Mouse (Mus musculus) yolk sac, embryonic 10.5 days (tissue): Measurements from ENCODE around the gene Npr3.

ENCODE experiments used
- DNase-seq: peaks from one replicate; pipeline ENCODE4 v3.0.0-alpha.2; 2017; ENCODE audit warnings: low spot score

Gene Npr3

DNA sequence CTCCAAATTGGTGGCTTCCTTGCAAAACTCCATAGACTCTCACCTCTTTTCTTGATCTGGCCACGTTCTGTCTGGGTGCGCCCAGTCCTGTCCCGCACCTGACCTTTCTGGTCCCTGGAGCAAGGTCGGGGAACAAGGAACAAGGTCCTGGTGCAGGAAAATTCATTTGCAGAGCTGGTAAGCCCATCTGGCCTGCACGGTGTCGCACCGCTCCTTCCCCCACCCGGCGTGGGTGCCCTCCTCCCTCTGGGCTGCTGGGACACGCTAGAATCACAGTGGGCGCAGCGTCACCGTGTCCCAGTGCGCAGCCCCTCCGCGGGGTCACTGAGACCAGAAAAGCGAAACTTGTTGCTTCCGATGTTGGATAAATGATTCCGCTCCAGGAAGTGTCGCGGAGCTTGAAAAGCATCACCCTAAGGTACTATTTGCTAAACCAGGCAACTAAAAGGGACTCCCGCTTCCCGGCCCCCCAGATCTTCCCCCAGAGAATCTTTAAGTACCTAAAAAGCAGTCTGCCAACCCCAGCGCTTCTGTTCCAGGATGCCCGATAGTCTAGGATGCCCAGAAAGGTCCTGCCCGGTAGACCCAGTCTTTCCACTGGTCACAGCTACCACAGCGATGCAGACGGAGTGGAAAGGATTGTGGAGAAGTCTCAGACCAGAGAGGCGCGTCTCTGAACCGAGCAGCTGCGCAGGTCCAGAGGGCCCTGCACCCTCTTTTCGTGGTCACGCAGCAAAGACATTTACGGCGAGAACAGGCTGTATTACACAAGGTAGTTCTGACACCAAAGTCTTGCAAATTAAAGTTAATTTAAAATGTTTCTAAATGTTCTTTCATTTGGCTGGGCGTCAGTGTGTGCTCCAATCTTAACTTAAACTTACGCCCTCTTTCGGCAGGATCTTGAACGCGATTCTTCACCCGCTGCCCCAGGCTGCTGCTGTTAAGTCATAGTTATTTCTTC, at the start of gene Npr3:
Npr3 (minus strand) TSS at position 717 of the 961 bp plus-strand sequence.
- DNase-seq = peak; percentile 53

DNA sequence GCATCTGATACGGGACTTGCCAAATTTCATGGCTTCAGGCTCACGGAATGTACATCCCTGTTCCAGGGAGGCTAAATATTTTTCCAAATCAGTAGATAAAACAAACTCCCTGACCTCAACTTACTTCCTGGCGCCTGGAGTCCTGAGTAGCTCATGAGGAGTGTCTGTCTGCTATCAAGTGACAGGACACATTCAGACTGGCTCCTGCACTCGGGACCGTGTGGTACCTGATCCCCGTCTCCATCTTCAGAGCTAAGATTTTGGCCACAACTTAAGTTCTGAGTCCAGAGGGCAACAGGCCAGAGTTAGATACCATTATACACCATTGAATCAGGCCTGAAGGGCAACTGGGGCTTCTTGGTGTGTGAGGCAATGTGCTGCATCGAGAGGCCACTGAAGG, 49.0 kb upstream of the Npr3 start:
- no peak for DNase-seq

DNA sequence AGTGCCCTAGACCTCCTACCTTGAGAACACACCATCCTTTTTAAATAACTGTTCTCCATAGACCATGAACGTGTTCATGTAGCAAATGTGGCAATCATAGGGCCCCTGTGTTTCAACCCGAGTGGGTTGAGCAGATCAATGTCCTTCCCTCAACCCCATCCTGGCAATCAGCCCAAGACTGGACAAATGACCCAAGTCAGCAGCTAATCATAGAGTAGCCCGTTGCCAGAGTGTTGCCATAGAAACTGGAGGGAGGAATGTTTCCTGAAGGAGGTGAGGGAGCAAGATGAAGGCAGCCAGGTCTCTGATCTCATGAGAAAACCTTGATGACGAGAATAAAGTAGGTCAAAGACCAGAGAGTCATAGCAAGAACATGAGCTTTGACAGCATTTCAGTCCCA, 47.1 kb upstream of the Npr3 start:
- DNase-seq = no peak

DNA sequence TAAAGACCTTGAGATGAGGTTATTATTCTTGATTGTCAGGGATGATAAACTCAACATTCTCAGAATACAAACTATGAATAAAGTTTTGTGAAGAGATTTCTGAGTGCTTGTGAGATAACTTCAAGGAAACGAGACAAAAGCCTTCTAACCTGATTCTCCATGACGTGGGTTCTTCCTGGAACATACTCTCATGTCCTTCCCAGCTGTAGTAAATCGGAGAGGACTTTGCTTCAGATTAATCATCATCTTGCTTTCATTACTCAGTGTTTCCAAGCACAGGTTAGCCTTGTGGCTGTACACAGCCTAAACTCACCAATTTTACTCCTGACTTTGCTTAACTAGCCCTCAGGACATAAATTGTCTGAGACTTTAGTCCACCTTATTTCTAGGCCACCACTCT, 45.1 kb upstream of the Npr3 start:
- DNase-seq = no peak

DNA sequence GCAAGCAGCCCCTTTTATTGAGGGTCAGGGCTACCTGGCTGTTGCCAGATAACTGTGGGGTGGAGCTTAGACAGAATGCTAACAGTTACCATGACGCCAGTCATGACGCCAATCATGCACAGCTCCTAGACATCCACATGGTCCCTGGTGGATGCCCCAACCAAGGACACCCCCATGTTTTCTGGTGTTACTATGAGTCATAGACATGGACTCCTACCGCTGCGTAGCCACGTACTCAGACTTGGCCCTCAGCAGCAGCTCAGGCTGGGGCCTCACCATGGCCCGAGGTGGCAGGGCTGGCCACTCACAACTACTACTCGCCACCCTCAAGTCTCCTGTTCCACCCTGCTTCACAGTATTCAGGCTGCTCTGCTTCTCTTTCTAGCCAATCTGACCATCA, 44.1 kb upstream of the Npr3 start:
- no peak for DNase-seq

DNA sequence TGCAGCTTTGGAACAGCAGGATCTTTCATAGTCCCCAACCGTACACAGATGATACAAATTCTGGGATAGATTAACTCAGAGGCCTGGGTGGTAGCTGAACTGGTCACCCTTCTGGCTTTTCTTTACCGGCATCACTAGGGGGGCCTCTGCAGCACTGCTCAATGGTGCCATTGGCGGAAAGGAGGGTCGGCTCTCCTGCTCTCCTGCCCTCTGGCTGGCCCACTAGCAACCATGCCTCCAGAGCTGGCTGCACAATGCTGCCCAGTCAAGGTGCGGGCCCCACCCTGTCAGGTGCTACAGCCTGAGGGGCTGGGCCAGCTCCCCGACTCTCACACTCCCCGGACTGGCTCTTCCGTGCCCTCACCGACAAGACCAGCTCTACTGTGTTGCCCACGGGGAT, 43.1 kb upstream of the Npr3 start:
- no peak for DNase-seq

DNA sequence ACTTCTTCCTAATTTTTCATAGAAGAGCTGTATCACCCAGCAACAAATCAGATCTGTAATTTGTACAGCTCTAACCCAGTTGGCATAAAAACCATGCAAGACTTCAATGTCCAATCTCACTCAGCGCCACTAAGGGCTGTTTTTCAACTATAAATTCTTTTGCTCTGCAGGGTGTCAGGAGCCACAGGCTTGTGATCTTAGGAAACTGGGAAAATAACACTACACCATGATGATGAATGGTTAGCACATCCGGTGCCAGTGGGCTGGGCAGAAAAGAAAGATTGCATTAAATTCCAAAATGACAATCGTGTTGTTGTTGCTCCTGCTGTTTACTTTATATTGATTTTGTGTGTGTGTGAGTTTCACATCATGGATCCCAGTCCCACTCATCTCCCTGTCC, 42.4 kb upstream of the Npr3 start:
- no peak for DNase-seq

DNA sequence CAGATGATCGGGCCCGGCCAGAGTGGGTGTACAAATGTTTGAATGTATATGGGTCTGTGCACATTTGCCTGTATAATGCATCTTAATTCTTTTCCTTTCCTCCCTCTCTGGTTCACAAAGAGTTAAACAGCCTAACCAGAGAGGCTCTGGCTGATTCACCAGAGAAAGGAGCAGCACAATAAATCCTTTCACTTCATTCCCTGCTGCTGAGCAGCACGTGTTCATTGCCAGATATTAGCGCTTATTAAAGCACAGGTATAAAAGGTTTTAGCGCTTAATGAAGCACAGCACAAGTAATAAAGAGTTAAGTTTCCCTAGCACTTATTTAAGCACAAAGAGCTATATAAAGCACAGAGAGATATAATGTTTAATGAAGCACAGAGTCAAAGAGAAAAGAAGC, 33.8 kb upstream of the Npr3 start:
- DNase-seq = no peak

DNA sequence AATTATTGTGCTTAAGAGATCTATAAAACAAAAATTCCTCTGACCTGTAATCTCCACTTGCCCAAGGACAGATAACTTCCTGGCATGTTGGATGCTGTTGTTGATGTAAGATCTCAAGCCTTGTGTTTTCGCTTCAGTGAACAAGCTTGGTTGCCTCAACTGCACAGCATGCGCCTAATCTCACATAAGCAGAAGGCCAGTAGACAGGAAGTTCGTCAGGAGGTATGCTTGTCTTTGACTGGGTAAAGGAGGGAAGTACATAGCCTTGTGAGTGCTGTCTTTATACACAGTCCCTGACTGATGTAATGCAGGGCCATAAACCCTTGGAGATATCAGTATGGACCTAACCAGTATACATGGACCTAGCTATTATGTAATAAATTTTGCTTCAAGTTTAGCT, 20.7 kb upstream of the Npr3 start:
- no peak for DNase-seq

DNA sequence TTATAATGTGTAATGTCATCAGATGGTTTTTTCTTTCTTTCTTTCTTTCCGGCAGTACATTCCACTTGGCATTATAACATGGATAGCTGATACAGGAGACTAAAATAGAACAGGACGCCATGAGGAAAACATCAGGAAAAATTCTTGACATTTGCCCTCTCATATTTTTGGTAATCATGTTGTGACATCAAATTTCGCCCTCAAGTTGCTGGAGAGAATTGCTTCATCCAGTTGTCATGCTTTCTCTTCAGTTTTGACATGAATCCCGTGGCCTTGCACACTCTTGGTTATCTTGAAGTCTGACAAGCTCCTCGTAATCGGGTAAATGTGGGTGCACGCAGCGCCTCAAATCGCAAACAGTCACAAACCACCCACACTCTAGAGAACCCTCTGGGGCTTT, 7.0 kb upstream of the Npr3 start:
- no peak for DNase-seq

DNA sequence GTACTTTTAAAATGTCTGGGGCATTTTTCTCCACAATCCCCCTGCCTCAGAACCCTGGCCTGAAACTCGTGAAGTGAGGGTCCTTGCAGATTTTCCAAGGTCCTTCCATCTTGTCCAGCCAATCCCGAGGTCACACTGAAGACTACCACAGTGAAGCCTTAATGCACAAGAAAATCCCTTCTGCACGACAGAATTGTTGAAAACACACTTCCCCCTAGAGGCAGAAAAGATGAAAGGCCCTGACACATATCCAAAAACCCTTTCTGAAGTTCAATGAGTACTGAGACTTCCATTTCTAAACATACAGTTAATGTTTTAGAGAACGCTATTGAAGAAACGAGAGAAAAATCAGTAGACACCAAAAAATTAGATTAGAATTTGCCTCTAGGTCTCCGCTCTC, 2.8 kb upstream of the Npr3 start:
- DNase-seq = no peak

DNA sequence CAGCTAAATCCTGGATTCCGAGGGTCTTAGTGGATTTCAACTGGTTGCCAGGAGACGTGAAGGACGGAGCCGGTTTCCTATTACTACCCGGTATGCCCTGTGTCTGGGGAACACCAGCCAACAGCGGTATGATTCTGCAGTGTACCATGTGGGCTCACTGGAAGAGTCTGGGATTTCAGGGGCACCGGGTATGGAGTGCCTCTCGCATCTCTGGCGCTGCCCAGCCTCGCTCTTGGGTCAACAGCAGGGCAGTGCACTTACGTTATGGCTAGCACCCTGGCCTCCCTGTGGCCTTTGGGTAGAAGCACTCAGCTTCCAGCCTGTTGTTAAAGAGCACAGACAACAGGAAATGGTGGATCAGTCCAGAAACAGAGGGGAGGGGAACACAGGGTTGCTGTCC, 1.1 kb upstream of the Npr3 start:
- DNase-seq = peak; percentile 59

DNA sequence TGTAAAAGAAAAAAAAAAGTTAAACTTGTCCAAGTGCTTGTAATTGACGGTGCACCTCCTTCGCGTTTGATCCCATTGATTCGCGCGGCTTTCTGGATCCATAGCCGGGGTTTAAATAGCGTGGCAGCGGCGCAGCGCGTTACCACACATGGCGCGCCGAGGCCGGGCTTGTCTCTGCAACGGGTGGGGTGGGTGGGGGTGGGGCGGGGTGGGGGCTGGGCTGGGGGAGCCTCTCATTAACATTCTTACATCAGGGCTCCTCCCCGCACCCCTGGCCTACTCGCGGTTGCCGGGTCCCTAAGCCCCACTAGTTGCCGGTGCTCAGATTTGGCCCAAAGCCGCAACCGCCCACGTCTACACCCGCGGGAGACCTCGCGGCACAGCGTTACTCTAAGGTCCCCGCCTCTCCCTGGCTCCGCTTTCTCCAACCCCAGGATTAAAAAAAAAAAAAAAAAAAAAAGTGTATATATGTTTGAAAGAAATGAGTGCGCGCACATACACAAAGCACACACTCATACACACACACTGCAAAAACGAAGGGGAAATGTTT, 991 bp downstream of the Npr3 start:
- peak; percentile 13 for DNase-seq

DNA sequence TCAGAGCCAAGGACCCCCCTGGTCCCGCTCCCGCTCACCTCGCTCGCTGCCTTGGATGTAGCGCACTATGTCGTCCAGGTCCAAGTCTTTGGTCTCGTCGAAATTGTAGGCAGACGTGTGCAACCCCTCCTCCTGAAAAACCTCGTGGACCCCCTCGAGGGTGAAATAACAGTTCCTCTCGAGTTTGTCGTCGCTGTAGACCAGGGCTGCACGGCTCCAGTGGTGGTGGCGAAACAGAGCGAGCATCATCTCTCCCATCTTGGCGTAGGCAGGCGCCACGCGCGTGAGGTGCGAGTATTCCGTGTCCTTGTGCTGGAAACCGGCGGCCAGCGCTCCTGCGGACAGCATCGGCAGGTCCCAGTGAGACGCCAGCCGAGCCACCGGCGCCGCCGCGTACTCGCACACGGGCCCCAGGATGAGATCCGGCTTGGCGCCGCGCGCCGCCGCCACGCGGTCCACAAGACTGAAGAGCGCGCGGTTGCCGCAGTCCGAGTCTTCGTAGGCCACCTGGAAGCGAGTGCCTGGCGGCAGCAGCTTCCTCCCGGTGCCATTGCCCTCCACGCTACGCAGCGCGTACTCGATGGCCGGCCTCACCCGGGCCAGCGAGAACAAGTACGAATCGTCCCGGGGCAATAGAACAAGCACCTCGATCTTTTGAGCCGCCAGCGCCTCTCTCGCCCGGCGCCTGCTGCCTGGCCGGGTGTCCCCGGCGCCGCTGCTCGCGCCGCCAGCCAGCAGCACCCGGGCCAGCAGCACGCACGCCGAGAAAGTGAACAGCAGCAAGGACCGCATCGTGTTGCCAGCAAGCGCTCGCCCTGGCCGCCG, 2.0 kb downstream of the Npr3 start:
- DNase-seq = peak; percentile 52

DNA sequence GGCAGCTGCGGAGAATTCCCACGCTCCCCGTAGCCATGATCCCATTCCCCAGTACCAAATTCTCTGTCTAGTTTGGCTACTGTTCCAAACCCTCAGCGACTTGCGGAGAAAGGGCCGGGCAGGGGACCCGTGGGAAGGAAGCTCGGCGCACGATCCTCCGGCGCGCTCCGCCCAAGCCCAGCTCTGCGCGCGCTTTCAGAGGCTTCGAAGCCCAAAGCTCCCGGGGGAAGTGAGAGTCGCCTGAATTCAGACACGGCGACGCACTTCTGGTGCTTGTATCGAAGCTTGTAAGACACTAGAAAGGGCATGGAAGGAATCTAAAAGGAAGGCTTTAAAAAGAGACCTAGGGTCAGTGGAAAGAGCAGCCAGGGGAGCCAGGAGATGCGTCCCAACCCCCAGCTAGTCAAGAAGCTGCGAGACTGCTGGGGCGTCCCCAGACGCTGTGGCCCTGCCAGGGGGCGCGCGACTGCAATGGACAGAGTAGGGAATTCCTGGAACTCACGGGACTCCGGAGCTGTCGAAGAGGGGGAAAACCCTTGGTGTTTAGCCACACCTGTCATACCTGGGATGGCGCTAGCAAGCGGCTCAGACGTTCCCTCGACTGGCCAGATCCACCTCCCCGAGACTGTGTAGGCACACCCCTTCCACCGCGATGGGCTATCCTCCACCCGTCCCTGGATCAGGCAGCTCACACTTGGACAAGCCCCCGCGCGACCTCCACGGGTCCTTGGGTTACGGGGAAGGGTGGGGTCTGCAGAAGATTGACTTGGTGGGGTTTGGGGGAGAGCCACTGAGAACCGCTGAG, 2.8 kb downstream of the Npr3 start:
- DNase-seq = peak; percentile 70

DNA sequence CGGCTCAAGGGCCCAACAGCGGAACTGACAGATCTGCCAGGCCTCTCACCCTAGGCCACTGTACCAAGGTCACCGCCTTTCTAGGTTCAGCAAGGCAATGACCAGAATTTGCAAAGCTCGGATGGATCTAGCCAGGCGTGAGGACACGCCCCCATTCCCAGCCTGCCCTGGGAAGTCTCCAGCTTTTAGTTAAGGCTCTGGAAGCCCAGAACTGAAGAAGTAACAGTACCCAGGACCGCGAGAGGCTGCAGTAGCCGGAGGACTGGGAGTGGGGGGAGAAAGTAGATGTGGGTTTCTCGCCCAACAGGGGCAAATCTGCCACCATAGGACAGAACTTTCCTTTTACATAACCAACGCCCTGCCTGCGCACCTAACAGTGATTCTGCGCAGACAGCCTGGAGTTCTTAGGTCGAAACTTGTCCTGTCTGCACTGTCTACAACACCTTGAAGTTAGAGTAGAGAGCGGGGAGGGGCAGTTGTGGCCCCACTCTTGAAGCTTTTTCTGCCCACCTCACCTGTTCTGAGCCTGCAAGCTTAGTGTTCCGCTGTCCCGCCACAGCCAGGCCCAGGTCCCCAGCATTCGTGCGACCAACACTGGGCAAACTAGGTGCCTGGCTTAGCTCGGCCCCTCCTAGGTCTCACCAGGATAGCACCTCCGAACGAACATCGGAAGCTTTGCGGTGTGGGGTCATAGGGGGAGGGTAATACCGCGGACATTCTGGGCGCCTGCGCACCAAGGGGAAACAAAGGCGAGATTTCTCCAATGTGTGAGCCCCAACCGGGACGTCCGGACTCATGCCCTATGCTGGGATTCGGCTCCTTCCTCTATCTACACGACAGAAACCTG, 3.7 kb downstream of the Npr3 start:
- no peak for DNase-seq

DNA sequence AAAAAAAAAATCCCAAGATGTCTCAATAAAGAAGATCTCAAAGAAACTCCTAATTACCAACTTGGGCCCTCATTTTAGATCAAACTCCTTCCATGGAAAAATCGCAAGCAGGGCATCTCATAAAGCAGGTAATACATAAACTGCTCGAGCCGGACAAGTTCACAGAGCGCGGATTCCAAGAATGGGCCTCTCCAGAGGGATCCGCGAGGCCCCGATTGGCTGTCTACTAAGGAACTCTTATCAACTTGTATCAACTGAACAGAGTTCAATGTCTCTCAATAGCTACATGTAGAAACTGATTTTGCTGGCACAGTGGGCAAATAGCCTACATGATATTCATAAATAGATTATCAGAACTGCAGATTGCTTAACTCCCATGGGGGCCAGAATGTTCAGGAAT, 9.5 kb downstream of the Npr3 start:
- no peak for DNase-seq

DNA sequence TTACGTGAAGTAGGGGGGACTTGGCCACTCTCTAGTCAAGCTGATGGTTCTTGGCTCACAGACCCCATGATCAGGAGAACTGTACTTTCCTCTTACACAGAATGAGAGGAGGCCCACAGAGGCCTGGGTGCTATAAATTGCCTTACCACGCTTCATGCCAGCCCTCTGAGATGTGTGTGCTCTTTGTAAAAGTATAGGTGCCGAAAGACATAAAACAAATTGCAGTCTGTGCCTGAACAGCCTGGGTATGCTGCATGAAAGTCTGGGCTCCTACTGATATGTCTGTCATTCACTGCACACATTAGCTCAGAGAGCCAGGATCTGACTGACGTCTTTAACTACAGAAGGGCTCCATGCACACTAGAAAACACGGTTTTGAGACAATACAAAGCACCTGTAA, 9.9 kb downstream of the Npr3 start:
- DNase-seq = no peak

DNA sequence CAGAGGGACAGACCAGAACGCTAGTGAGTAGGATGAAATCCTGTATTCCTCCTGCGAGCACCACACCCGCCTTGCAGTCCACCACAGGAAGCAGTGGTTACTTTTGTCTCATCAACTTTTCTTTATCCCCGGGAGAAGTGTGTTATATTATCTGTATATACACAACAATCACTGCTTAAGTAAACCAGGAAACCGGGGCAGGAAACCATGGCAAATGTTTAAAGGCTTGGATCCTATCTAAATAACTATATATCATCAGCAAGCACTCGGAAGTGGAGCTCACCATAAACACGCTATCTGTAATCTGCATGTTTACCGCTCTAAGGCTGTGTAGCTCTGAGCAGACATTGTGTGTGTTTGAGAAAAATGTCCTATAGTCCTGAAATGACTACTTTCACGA, 13.1 kb downstream of the Npr3 start:
- no peak for DNase-seq

DNA sequence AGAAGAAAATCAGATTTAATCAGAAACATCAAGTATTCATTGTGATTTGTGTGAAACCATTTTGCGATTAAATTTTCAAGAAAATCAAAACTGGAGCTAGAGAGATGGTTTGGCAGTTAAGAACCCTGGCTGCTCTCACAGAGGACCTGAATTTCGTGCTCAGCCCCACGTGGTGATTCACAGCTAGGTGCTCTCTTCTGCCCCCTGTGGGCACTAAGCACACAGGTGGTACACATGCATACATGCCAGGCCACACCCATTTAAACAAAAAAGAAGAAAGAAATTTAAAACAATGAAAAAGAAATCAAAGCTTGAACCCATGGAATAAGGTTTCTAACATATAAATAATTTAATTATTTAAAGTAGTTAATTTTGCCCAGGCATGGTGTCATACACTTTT, 15.7 kb downstream of the Npr3 start:
- no peak for DNase-seq
